Mouse (Mus musculus) brain, embryonic 14.5 days (tissue): ENCODE results near the gene Rhd.

Source experiments
- CTCF ChIP-seq: fragments of 200-500 bp; IDR thresholded peaks from 2 replicates; pipeline ENCODE4 v1.5.1; 2012; ENCODE audit warnings: inconsistent platforms, mild to moderate bottlenecking, moderate library complexity, borderline replicate concordance; ENCODE audit not compliant: insufficient read depth, insufficient read length; ENCODE audit errors: extremely low read depth
- POLR2A ChIP-seq: fragments of 200-500 bp; IDR thresholded peaks from 2 replicates; pipeline ENCODE4 v1.6.1; 2012; ENCODE audit warnings: mild to moderate bottlenecking, inconsistent platforms, borderline replicate concordance; ENCODE audit not compliant: poor library complexity, insufficient read depth, insufficient read length, severe bottlenecking; ENCODE audit errors: extremely low read depth

DNA sequence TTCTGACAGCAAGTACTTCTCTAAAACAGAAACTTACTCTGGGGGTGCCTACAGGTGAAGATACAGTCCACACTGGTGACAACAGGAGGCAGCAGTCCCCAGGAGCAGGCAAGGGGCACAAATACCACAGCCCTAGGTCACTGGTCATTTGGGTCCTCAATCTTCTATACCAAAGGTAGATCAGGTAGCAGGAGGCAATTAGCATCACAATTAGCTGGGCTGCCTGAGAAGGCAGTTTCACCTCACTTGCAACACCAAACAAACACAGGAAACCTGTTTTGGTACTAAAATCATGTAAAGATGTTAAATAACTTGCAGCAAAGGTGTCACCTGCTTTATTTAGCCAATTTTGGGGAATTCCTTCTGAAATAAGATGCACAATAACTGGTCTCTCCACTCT lies 38.0 kb upstream of the Rhd start:
- no peak for TF ChIP-seq POLR2A
- TF ChIP-seq CTCF = no peak
